Mouse (Mus musculus) bone marrow, adult 2 months (tissue): ENCODE results near the gene Hrh3.

ENCODE experiments used
- CTCF ChIP-seq: fragments of 200-500 bp; IDR thresholded peaks from 2 replicates; pipeline ENCODE4 v1.5.1; 2011; ENCODE audit warnings: low read length, control low read depth; ENCODE audit not compliant: control insufficient read depth, insufficient read depth
- POLR2A ChIP-seq: fragments of 200-500 bp; IDR thresholded peaks from 2 replicates; pipeline ENCODE4 v1.6.1; 2011; ENCODE audit warnings: low read depth, mild to moderate bottlenecking, control low read depth, low read length, borderline replicate concordance; ENCODE audit not compliant: control insufficient read depth

- TF ChIP-seq CTCF: no peak
- no peak for TF ChIP-seq POLR2A
Measured at GRCm38 (mm10) chr2:180087472-180087871, 16.8 kb downstream of the Hrh3 start.
